Mouse (Mus musculus): Measurements from ENCODE around the gene Prickle2.

- no peak for TF ChIP-seq CTCF (IDR thresholded peaks at IDR 0.05; ENCODE audit: control insufficient read depth, insufficient read depth, insufficient replicate concordance, low read depth, low read length)
- no peak for TF ChIP-seq POLR2A (IDR thresholded peaks at IDR 0.05; ENCODE audit: control insufficient read depth, low read depth, low read length)
Observed at GRCm38 (mm10) chr6:92648571-92648970, 57.4 kb downstream of the Prickle2 start.

Data from testis, adult 2 months (tissue).